In the genomic region with DNA sequence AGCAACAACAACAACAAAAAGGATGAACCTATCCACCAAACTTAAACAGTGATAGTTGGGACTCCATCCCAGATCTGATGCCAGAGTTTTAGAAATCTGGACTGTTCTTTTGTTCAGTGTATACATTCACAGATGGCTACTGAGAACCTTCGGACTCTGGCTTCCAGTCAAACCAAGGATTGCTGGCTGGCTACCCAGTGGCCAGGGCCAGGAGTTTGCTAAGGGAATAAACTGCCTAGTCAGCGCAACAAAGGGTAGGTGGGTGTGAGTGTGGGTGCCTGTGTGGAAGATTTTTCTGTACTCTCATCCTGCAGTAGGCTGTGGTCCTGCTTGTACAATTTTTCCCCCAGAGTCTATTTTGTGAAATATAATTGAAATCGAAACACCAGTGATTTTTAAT, we compare ENCODE assay signal across 15 mouse cellular contexts.
A peak's percentile ranks its signal among the peaks of the same experiment; 100 is the strongest.
DNase-seq lines count a peak whose midpoint lies in the region; TF ChIP-seq lines count a peak whose summit lies in the region.
"Had no signal": no experiment of that assay in that cellular context is flagged by ENCODE, and none has a peak within 500 bp of the region (broad histone marks: within the 10 kb centered on the region; RNA-seq: fewer than 3 reads in every experiment).

No protein-coding gene starts in this region.

- H3K4me1 ChIP-seq in kidney, adult 2 months (ENCODE audit: control insufficient read depth, insufficient read depth, low read length), result no peaks in the 10 kb centered on the region
- H3K4me1 ChIP-seq: embryonic facial prominence, embryonic 15.5 days; kidney, embryonic 15.5 days; liver, embryonic 12.5 days had no signal

- no peaks in the 10 kb centered on the region for H3K36me3 ChIP-seq in kidney, adult 2 months (ENCODE audit: control insufficient read depth, insufficient read depth, low read length)
- H3K36me3 ChIP-seq: embryonic facial prominence, embryonic 15.5 days; forebrain, embryonic 12.5 days; kidney, embryonic 15.5 days; liver, embryonic 12.5 days; midbrain, embryonic 10.5 days had no signal

- intact Hi-C loops in left cerebral cortex, postnatal 25 days (cut with DNase I), result loop anchor here (5.0 kb wide), 1 partner anchor 140 kb away; no protein-coding TSS in a partner anchor

- peak; percentile 11 to 62 for DNase-seq in layer of hippocampus, adult 18-20 months (ENCODE audit: low spot score in 2 of 2)
- no peak for DNase-seq in layer of hippocampus, adult 9-10 months (ENCODE audit: low spot score)
- peak; percentile 12 for DNase-seq in adipocyte (ENCODE audit: low spot score)
- DNase-seq in cerebellum, postnatal 14 days, result peak; percentile 41 to 69
- peak; percentile 13 to 69 for DNase-seq in left cerebral cortex, postnatal 25 days (ENCODE audit: low spot score in 2 of 2)
- no peak for DNase-seq in kidney, adult 11 months
- DNase-seq in kidney, adult 2 months, result no peak
- DNase-seq: gastrocnemius, postnatal 25 days; heart, postnatal 4 days; lung, postnatal 10 days had no signal

- no peak for TF ChIP-seq POLR2A in kidney, adult 2 months (IDR thresholded peaks at IDR 0.05; ENCODE audit: low read depth, low read length)

- 86% methylated on average over 3 of the region's 3 CpGs for WGBS in kidney, adult 2 months

- H3K4me3 ChIP-seq in kidney, adult 2 months (ENCODE audit: insufficient read depth, low read depth, low read length), result no peak overlapping the region
- H3K4me3 ChIP-seq: embryonic facial prominence, embryonic 15.5 days; forebrain, embryonic 12.5 days; kidney, embryonic 15.5 days; liver, embryonic 12.5 days; midbrain, embryonic 10.5 days had no signal

- no peak for TF ChIP-seq CTCF in kidney, adult 2 months (conservative IDR thresholded peaks at IDR 0.05; ENCODE audit: insufficient read depth, insufficient read length, low read depth, low read length)

- H3K27me3 ChIP-seq in kidney, adult 2 months (replicated peaks; ENCODE audit: control insufficient read depth, insufficient read depth, low read length), result no peaks in the 10 kb centered on the region
- H3K27me3 ChIP-seq: embryonic facial prominence, embryonic 15.5 days; forebrain, embryonic 12.5 days; kidney, embryonic 15.5 days; liver, embryonic 12.5 days had no signal

- H3K27ac ChIP-seq in kidney, adult 2 months (ENCODE audit: insufficient read depth, low read depth, low read length), result no peak overlapping the region
- H3K27ac ChIP-seq: embryonic facial prominence, embryonic 15.5 days; forebrain, embryonic 12.5 days; kidney, embryonic 15.5 days; liver, embryonic 12.5 days; midbrain, embryonic 10.5 days had no signal

Comparison
In these comparisons a context has a peak if more than half of its experiments do, and no peak if none do; other contexts are left out.
1. DNase-seq: peak in layer of hippocampus, adult 18-20 months (2 of 2), adipocyte (single experiment), cerebellum, postnatal 14 days (2 of 2) and left cerebral cortex, postnatal 25 days (2 of 2); none in layer of hippocampus, adult 9-10 months (single experiment), kidney, adult 11 months (single experiment) and kidney, adult 2 months (single experiment).